Mouse (Mus musculus): ENCODE data around the gene Hdac8. TPM values are rescaled to one million over a fixed set of nuclear protein-coding genes. Genes with fewer than 3 reads are reported as not detected.

Hdac8 gene
- polyA plus RNA-seq, 1 experiment from 2014 or later: 7.8 TPM

DNA sequence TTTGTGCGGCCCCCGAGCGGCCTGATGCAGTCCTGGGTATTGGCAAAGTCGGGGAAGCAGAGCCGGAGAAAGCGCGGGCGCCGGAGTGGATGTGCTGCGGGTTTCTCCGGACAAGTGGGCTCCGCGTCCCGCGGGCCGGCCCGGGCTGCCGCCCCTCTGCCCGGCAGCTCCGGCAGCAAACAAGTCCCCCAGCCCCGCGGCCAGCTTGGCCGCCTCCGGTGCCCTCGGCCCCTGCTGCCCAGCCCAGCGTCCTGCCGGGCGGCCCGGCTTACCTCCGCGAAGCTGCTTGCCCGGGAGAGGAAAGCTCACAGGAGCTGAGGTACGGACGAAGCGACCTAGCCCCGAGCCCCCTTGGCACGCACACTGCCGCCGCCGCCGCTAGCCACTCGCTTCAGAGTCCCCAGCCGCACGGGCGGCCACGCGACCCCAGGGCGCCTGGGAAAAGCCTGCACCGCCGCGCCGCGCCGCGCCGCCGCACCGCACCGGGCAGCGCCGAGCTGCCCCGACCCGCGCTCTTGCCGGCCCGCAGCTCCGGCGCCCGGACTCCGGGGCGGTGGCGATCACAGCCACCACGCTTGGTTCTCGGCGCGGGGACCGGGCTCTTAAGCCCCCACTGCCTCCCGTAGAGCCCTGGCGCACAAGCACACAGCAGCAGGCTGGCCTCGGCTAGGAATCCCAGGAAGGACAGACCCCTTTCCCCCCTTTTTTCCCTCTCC is 253.8 kb downstream of the Hdac8 start:
- ATAC-seq (replicated peaks): peak; percentile 77
- 23% methylated on average over 41 of the region's 80 CpGs for WGBS
- Histone ChIP-seq H3K4me1 (peaks cover 16% of the 10 kb centered on the region), H3K4me3 (peak overlapping the region; percentile 56), H3K27me3 (replicated peaks) (peaks cover 43% of the 10 kb centered on the region), H3K4me2 (peak overlapping the region; percentile 93), H3K9ac (peak overlapping the region; percentile 35), H3K27ac (peak overlapping the region; percentile 71), H3K36me3 (replicated peaks) (no peaks in the 10 kb centered on the region), H3K9me3 (no peaks in the 10 kb centered on the region)

DNA sequence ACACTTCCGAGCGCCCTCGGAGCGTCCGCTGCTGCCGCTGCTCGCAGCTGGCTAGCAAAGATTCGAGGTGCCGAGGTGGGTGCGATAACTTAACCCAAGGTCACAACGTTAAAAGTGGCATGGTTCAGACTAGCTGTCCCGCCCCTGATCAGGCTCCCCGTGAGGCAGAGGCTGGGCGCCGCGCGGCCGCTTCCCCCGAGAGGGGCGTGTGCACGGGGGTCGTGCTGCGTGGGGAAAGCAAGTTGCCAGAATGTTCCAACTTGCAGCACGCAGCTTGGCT is 254.3 kb downstream of the Hdac8 start:
- no peaks in the 10 kb centered on the region for H3K9me3 ChIP-seq
- no peak overlapping the region for H3K27ac ChIP-seq
- H3K36me3 ChIP-seq (replicated peaks): no peaks in the 10 kb centered on the region
- peaks cover 16% of the 10 kb centered on the region for H3K4me1 ChIP-seq
- H3K9ac ChIP-seq: peak overlapping the region; percentile 35; the same call in 1 of the 2 replicates
- peaks cover 43% of the 10 kb centered on the region for H3K27me3 ChIP-seq (replicated peaks)
- 33% methylated on average over 24 of the region's 24 CpGs for WGBS
- H3K4me3 ChIP-seq: peak overlapping the region; percentile 56
- peak overlapping the region; percentile 93 for H3K4me2 ChIP-seq
- 0 out of 2 replicates have a peak, but pooled peaks have one; percentile 1 for ATAC-seq (replicated peaks)

DNA sequence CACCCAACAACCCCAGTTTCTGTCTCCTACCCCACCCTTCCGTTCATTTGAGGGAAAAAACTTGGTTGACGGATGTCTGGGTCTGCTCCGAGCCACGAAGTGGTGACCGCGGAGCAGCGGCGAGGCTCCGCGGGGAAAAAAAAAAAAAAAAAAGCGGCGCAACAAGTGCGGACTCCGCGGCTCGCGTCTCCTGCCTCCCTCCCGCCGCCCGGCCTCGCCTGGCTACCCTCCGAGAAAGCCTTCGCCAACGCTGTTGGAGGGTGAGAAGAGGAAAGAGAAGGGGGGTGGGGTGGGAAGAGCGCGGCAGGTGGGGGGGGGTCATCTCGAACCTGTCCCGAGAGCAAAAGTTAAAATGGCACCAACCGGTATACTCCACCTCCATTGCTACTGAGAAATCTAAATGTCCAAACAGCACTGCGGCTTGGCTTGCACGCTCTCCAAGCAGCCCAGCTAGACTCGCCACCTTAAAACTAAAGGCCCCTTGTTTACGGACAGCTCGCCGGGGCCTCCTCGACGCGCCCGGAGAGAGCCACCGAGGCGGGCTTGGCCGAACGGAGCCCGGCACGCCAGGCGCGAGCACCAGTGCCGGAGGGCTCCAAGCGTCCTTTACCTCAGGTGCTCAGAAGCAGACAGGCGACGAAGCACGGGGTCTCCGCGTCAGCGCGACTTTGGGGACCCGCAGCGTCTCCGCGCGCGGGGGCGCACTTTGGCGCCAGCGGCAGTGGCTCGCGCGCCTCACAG is 254.8 kb downstream of the Hdac8 start:
- H3K4me2 ChIP-seq: peak overlapping the region; percentile 93
- no peak overlapping the region for H3K9ac ChIP-seq
- H3K27me3 ChIP-seq (replicated peaks): peaks cover 43% of the 10 kb centered on the region
- ATAC-seq (replicated peaks): no peak
- no peaks in the 10 kb centered on the region for H3K36me3 ChIP-seq (replicated peaks)
- no peak overlapping the region for H3K27ac ChIP-seq
- no peaks in the 10 kb centered on the region for H3K9me3 ChIP-seq
- peaks cover 16% of the 10 kb centered on the region for H3K4me1 ChIP-seq
- peak overlapping the region; percentile 56 for H3K4me3 ChIP-seq
- WGBS: 23% methylated on average over 52 of the region's 68 CpGs

DNA sequence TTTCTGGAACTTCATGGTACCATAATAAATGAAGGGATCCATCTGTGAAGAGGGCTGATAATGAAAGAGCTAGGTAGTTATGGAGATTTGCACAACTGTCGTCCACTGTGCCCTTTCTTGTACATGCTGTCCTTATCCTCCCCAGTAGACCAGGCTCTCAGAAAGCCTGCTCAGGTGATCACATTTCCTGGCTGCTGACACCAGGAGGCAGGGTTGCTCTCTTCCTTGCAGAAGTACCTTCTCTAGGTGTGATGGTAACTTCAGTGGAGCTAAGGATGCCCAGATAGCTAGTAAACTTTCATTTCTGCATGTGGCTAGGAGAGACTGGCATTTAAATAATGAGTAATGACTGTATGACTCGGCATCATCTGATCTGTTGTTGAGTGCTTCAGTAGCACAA is 260.8 kb downstream of the Hdac8 start:
- Histone ChIP-seq H3K36me3 (replicated peaks) (no peaks in the 10 kb centered on the region), H3K27me3 (replicated peaks) (peaks cover 25% of the 10 kb centered on the region), H3K9me3 (no peaks in the 10 kb centered on the region), H3K27ac (no peak overlapping the region), H3K4me2 (no peak overlapping the region), H3K4me3 (no peak overlapping the region), H3K4me1 (no peaks in the 10 kb centered on the region), H3K9ac (no peak overlapping the region)
- whole genome bisulfite sequencing: 78% methylated on average over 2 of the region's 2 CpGs
- ATAC-seq (replicated peaks): no peak

Small RNA genes within 50 kb of the gene (microRNA-seq; reads per million reads assigned to microRNA genes)
- gene Gm26318: not detected

Other genes starting within 250 kb of the Hdac8 start
- 7.5 and 8.1 TPM in 2 replicates for gene Phka1, start 138.9 kb upstream of the Hdac8 start, polyA plus RNA-seq (2015; fragmentation: Nextera tagmentation; extraction: Ambion mirVana)
- not detected in 2 replicates for gene Gm3880, start 181.6 kb upstream of the Hdac8 start, polyA plus RNA-seq (2015; fragmentation: Nextera tagmentation; extraction: Ambion mirVana)
- gene Gm9112, start 202.3 kb upstream of the Hdac8 start, polyA plus RNA-seq (2015; fragmentation: Nextera tagmentation; extraction: Ambion mirVana): not detected in 2 replicates
- not detected in 2 replicates for gene Dmrtc1b, start 202.5 kb upstream of the Hdac8 start, polyA plus RNA-seq (2015; fragmentation: Nextera tagmentation; extraction: Ambion mirVana)